30 mouse cellular contexts compared by ENCODE assay signal in genomic region chr10:127367116-127367515, GRCm38 (mm10). TPM values are rescaled to one million over a fixed set of nuclear protein-coding genes. Genes with fewer than 3 reads are reported as not detected.
"Had no signal": no experiment of that assay in that cellular context is flagged by ENCODE, and none has a peak within 500 bp of the region (broad histone marks: within the 10 kb centered on the region; RNA-seq: fewer than 3 reads in every experiment).

No protein-coding gene starts in this region.

- H3K9me3 ChIP-seq: liver, embryonic 15.5 days; midbrain, embryonic 12.5 days; neural tube, embryonic 13.5 days had no signal

- H3K9ac ChIP-seq: liver, embryonic 15.5 days; midbrain, embryonic 12.5 days; neural tube, embryonic 13.5 days had no signal

- H3K36me3 ChIP-seq: liver, embryonic 15.5 days; midbrain, embryonic 12.5 days; neural tube, embryonic 13.5 days had no signal

- H3K27ac ChIP-seq: kidney, postnatal 0 days; layer of hippocampus, adult 2 months; midbrain, embryonic 12.5 days; neural tube, embryonic 13.5 days had no signal

- H3K4me3 ChIP-seq: layer of hippocampus, adult 2 months; liver, embryonic 15.5 days; midbrain, embryonic 12.5 days; myocyte; neural tube, embryonic 13.5 days had no signal

- H3K4me2 ChIP-seq: midbrain, embryonic 12.5 days; neural tube, embryonic 13.5 days had no signal

- H3K27me3 ChIP-seq: liver, embryonic 15.5 days; midbrain, embryonic 12.5 days; neural tube, embryonic 13.5 days had no signal

- H3K4me1 ChIP-seq: midbrain, embryonic 12.5 days; neural tube, embryonic 13.5 days had no signal

- DNase-seq: kidney, adult 2 months; kidney, postnatal 25 days; layer of hippocampus, adult 9-11 months; lung, adult 2 months; lung, postnatal 14 days; lung, postnatal 4 days; thymus, adult 18-20 months; thymus, postnatal 36 days had no signal

- ATAC-seq: intestine, postnatal 0 days; midbrain, embryonic 16.5 days had no signal

RNA-seq across cellular contexts. Expression of gene Inhbc, which starts 3.1 kb away (rescaled TPM):
- total RNA-seq: layer of hippocampus, adult 2 months; layer of hippocampus, postnatal 25 days; left cerebral cortex, adult 18-20 months; left cerebral cortex, postnatal 10 days; left cerebral cortex, postnatal 36 days; megakaryocyte progenitor cell, adult 5-6 weeks; megakaryocyte-erythroid progenitor cell, adult 5-6 weeks; monocyte, adult 5-6 weeks; neutrophil, adult 5-6 weeks had no signal
- polyA plus RNA-seq: intestine, postnatal 0 days; kidney, adult 2 months; large intestine, adult 2 months; limb, embryonic 14.5 days; lung, adult 2 months; lung, embryonic 16.5 days; midbrain, embryonic 12.5 days; midbrain, embryonic 16.5 days; myocyte; neural tube, embryonic 13.5 days; small intestine, adult 2 months; spleen, adult 2 months had no signal

RNA-seq across cellular contexts. Expression of gene Inhbe, which starts 12.9 kb away (rescaled TPM):
- total RNA-seq: layer of hippocampus, adult 2 months; layer of hippocampus, postnatal 25 days; megakaryocyte-erythroid progenitor cell, adult 5-6 weeks; monocyte, adult 5-6 weeks had no signal
- polyA plus RNA-seq: kidney, adult 2 months; kidney, postnatal 0 days; large intestine, adult 2 months; limb, embryonic 14.5 days; lung, embryonic 16.5 days; midbrain, embryonic 12.5 days; neural tube, embryonic 13.5 days; small intestine, adult 2 months; spleen, adult 2 months; testis, adult 2 months had no signal

RNA-seq across cellular contexts. Expression of gene Gli1, which starts 25.3 kb away (rescaled TPM):
- total RNA-seq: megakaryocyte progenitor cell, adult 5-6 weeks; megakaryocyte-erythroid progenitor cell, adult 5-6 weeks; monocyte, adult 5-6 weeks; neutrophil, adult 5-6 weeks had no signal
